Mouse (Mus musculus) brain, embryonic 14.5 days (tissue): ENCODE measurements around the gene Kras. TPM values are rescaled to one million over a fixed set of nuclear protein-coding genes. Genes with fewer than 3 reads are reported as not detected.

Experiments used
- DNase-seq: peaks from one replicate; pipeline ENCODE4 v3.0.0-alpha.2; 2011; ENCODE audit warnings: low read depth
- CTCF ChIP-seq: fragments of 200-500 bp; IDR thresholded peaks from 2 replicates; pipeline ENCODE4 v1.5.1; 2012; ENCODE audit warnings: inconsistent platforms, mild to moderate bottlenecking, moderate library complexity, borderline replicate concordance; ENCODE audit not compliant: insufficient read depth, insufficient read length; ENCODE audit errors: extremely low read depth
- POLR2A ChIP-seq: fragments of 200-500 bp; IDR thresholded peaks from 2 replicates; pipeline ENCODE4 v1.6.1; 2012; ENCODE audit warnings: mild to moderate bottlenecking, inconsistent platforms, borderline replicate concordance; ENCODE audit not compliant: poor library complexity, insufficient read depth, insufficient read length, severe bottlenecking; ENCODE audit errors: extremely low read depth
- polyA plus RNA-seq: library from polyadenylated mRNA; depleted of rRNA; stranded (reverse); fragments of >200 nt; gene quantifications from 2 replicates; pipeline ENCODE4 v1.2.3, GENCODE M21; 2012

The Kras gene
- polyA plus RNA-seq, 1 experiment, result 57.5 TPM

DNA sequence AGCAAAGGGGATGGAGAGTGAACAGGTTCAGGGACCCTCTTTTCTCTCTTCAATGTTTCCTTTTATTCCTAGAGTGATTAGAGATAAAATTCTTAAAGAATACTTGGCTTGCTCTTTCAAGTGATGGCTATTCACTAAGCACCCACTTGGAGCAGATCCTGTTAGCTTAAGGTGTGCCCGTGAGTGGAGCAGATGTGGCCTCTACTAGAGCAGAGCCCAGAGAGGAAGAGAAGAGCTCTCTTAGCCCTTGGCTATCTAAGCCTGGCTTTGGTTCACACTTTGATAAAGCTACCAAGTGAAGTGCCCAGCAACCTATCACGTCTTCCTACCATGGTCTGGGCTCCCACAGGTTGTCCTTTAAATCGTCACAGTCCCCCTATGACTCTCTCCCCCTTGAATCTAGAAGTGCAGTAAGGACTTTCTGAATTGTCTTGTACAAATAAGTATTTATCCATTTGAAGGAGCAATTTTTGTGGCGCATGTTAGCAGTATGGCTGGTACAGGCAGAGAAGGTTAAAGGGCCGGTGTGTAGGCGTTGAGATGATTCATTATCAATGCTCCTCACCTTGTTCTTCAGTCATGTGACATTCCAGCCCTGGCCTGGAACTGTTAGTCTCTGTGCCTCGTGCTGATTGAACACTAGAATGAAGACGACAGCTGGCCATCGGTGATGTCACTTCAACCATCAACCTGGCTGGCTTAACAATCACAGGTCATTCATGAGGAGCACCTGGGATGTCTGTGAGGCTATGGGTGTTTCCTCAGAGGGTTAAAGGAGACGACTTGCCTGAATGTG, 22.3 kb upstream of the Kras start:
- no peak for TF ChIP-seq POLR2A
- TF ChIP-seq CTCF, result no peak
- DNase-seq, result no peak

- DNase-seq, result no peak
Measured at GRCm38 (mm10) chr6:145269313-145269845, 19.3 kb upstream of the Kras start.

GRCm38 (mm10) chr6:145267692-145268091, 17.7 kb upstream of the Kras start:
- TF ChIP-seq CTCF (no peak), POLR2A (no peak)
- no peak for DNase-seq

More at GRCm38 (mm10) chr6:145269313-145269845, 19.3 kb upstream of the Kras start:
- TF ChIP-seq CTCF (no peak), POLR2A (no peak)

GRCm38 (mm10) chr6:145262314-145262713, 12.3 kb upstream of the Kras start:
- TF ChIP-seq POLR2A (no peak), CTCF (no peak)
- DNase-seq, result no peak

- TF ChIP-seq CTCF, result no peak
- TF ChIP-seq POLR2A, result no peak
- DNase-seq, result no peak
Measured at GRCm38 (mm10) chr6:145256701-145257073, 6.6 kb upstream of the Kras start.

GRCm38 (mm10) chr6:145255952-145256700, 6.1 kb upstream of the Kras start:
- no peak for DNase-seq
- TF ChIP-seq POLR2A (no peak), CTCF (peak; percentile 5; the same call in 1 of the 2 replicates)

DNA sequence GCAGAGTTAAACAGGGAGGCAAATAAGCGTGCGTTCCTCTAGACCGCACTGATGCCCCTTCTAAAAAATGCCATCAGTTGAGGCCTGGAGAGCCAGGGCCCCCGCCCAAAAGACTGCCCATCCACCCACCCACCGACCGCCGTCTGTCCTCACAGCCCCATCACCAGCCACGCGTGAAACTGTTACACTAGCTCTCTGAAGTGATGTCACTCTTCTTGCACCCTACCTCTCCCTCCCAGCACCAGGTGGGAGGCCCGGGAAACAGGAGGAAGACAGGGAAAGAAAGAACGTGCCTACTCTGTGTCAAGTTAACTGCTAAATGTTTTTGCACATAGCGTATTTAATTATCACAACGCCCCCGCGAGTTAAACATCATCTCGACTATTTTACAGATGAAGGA, 781 bp upstream of the Kras start:
- DNase-seq, result no peak
- TF ChIP-seq POLR2A (no peak), CTCF (no peak)

- TF ChIP-seq POLR2A (0 out of 2 replicates have a peak, but pooled peaks have one; percentile 7), CTCF (no peak)
Measured at GRCm38 (mm10) chr6:145249291-145250184, 501 bp downstream of the Kras start.

GRCm38 (mm10) chr6:145247886-145248285, 2.2 kb downstream of the Kras start:
- TF ChIP-seq POLR2A (no peak), CTCF (no peak)
- no peak for DNase-seq

More at GRCm38 (mm10) chr6:145249291-145250184, 501 bp downstream of the Kras start:
- peak; percentile 58 for DNase-seq

DNA sequence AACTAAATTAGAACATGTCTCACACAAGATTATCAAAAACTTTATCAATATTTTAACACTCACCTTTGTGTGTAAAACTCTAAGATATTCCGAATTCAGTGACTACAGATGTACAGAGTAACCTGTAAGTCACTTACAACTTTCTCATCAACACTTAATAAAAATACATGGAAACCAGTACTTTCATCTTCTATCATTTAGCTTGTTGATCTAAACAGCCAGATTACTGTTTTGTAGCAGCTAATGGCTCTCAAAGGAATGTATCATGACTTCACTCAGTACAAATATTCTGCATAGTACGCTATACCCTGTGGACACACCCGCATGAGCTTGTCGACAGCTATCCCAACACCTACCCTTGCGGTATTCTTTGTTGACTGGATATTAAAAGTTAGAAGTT, 3.2 kb downstream of the Kras start:
- TF ChIP-seq CTCF (no peak), POLR2A (no peak)
- no peak for DNase-seq
